Mouse (Mus musculus): ENCODE data around the gene Nrtn.

DNA sequence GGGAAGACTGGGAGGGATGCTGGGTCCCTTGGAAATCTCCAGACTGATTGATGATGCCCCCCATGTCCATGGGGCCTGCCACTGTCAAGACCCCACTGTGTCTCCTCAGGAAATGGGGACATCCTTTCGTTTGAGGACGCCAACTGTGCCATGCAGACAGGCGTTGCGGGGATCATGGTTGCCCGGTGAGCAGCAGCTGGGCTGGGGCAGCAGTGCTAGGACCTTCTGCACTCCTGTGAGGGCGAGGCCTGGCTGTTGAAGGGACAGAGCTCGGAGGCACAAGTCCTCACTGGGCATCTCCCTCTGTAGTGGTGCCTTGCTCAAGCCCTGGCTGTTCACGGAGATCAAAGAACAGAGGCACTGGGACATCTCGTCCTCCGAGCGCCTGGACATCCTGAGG, 11.6 kb upstream of the Nrtn start:
- TF ChIP-seq CTCF (IDR thresholded peaks at IDR 0.05; ENCODE audit: borderline replicate concordance, insufficient read depth, low read length) (no peak), POLR2A (IDR thresholded peaks at IDR 0.05; ENCODE audit: low read depth, low read length) (no peak)
